Mouse (Mus musculus): ENCODE measurements around the gene Tmem132c. TPM values are rescaled to one million over a fixed set of nuclear protein-coding genes. Genes with fewer than 3 reads are reported as not detected.

Gene Tmem132c
- total RNA-seq, 2 experiments from 2014 or later, result not detected

DNA sequence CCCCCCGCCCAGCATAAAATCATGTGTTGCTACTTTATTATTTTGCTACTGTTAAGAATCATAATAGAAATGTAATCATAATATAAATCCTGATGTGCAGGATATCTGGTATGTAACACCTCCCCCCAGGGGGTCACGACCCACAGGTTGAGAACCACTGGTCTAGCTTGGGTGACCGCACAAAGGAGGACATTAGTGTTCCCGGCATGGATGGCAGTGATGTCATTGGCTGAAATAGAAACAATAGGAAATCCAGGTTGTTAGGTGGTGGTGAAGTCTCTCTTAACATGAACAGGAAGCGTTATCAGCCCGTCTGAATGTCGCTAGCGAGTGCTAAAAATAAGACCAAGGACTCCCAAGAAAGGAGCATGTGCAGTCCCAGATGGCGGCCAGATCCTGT lies 155.3 kb downstream of the Tmem132c start:
- no peak for ATAC-seq (replicated peaks; ENCODE audit: poor library complexity, severe bottlenecking)

DNA sequence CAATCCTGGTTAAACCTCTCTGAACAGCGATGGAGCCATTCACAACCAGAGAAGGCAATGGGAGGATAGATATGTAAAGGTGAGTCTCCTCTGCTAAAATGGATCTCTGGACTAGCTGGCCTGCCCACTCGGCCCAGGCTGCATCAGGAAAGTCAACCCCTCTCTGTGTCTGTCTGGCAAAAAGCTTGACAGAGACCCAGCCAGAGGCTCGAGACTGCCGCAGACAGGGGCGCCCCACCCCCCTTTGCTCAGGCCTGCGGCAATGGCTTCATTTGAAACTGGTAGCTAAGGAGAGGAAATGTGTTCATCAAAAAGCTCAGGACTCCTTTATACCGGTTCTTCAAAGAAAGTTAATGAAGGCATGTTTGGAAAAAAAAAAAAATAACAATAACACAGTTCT lies 156.4 kb downstream of the Tmem132c start:
- no peak for ATAC-seq (replicated peaks; ENCODE audit: poor library complexity, severe bottlenecking)

DNA sequence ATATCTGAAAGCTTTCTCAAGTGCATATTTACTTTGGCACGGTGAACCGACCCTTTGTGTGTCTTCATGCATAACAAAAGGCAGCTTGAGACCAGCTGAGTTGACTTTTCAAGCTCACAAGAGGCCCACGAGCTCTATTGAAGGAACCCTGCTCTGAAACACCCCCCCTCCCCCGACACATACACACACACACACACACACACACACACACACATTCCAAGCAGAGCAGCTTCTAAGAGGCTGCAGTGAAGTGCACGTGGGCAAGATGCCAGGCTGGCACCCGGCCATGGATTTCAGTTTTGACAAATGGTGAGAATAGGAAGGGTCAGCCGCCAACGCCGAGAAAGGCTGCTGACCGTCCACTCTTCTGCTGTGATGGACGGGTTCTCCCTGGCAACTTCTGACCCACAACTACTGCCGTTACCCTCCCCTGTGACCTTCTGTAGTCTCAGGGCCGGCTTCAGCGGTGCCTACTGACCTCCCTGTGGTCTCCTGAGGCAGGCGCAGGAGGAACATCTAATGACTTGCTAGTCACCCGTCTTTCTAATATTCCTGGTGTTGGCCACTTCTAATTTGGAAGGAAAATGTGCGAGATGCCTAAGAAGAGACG lies 163.9 kb downstream of the Tmem132c start:
- no peak for ATAC-seq (replicated peaks; ENCODE audit: poor library complexity, severe bottlenecking)

DNA sequence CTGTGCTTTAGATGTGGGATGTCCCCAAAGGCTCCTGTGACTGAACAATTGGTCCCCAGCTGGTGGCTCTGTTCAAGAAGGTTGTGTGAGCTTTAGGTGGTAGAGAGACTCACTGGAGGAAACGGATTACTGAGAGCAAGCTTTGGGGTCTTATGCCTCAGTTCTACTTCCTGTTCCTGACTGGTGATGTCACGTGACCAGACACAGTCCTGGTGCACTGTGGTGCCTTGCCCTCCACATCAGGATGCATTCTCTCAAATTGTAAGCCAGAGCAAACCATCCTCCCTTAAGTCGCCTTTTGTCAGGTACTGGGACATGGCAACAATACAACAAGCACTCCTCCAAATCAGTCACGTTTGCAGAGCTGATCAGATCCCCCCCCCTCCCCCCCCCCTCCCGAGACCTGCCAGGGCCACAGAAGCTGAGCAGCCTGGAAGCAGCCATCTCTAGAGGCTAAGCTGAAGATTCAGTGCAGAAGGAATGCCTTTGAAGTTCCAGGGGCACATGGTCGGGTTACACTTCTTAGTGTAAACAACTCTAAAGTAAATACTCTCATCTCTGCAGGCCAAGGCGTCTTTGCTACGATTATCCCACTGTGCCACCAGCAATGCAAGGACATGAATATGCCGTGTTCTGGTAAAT lies 164.5 kb downstream of the Tmem132c start:
- no peak for ATAC-seq (replicated peaks; ENCODE audit: poor library complexity, severe bottlenecking)

DNA sequence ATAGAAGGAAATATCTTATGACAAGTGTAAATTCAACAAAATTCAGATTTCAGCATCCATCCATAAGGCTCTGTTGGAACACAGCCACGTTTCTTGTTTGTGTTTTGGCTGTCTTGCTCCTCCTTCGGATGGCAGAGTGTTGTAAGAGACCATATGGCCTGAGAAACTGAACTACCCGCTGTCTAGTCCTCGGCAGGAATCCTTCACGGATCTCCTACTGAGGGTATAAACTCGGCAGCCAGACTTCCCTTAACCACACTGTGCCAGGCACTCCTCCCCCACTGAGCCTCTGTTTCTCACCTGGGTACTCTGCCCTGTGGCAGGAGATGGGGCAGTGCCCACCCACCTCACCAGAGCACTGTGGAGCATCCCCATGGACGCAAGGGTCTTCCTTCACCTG lies 174.9 kb downstream of the Tmem132c start:
- ATAC-seq (replicated peaks; ENCODE audit: poor library complexity, severe bottlenecking), result no peak

DNA sequence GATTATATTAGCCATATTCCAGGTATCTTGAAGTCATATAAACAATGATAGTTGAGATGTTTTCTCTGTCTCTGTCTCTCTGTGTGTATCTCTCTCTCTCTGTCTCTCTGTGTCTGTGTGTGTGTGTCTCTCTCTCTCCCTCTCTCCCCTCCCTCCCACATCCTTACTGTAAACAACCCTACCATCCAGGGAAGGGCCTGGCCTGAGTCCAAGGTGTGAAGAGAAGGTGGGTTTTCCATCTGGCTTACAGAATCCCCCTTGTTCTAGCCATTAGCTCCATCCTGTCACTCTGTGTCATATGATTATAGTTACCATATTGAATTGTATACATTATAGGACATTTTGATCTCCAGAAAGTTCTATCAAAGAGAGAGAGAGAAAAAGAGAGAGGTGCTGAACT lies 182.3 kb downstream of the Tmem132c start:
- no peak for ATAC-seq (replicated peaks; ENCODE audit: poor library complexity, severe bottlenecking)

DNA sequence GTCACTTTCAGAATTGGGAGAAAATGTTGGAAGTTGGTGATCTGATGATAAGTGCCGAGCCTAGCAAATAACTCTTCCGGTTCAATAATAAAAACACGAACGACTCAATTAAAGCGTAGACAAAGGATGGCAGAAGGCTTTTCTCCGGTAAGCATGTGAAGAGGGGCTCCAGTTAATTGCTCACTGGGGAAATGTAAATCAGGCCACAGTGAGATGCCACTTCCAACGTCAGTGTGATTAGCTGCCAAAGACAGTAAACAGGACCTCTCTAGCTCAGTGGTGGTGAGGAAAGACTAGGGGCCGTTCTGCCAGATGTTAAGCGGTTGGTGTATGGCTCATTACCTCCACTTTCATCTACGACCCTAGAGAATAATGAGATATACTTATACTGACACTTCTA lies 187.5 kb downstream of the Tmem132c start:
- no peak for ATAC-seq (replicated peaks; ENCODE audit: poor library complexity, severe bottlenecking)

DNA sequence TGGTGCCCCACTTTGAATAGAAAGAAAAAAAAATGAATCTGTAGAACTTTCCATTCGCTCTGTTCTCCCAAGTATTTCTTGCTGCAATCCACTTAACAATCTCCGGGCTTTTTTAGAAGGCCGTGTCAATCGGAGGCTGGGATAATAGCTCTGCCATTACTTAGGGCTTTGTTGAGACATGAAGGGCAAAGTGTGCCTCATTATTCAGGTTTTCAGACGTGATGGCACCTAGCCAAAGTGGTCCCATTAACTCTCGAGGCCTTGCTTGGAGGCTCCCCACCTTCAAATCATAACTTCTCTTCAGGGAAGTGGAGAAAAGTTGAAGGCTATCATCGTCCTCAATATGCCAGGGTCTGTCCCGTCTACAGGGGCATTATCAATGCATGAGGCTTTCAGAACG lies 190.0 kb downstream of the Tmem132c start:
- ATAC-seq (replicated peaks; ENCODE audit: poor library complexity, severe bottlenecking), result no peak

GRCm38 (mm10) chr5:127436836-127437235 lies 195.2 kb downstream of the Tmem132c start:
- no peak for ATAC-seq (replicated peaks; ENCODE audit: poor library complexity, severe bottlenecking)

DNA sequence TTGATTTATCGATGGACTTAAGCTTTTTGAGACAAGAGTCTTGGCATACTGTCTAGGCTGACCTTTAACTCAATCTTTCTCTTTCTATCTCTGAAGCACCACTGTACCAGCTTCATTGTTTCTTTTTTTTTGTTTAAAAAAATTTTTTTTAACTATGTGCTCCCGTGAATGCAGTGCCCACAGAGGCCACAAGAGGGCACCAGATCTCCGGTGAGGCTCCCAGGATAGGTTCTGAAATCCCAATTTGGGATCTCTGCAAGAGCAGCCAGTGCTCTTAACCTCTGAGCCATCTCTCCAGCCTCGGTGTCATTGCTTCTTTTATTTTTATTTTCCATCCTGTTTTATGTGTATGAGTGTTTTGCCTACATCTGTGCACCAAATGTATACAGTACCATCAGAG lies 197.0 kb downstream of the Tmem132c start:
- ATAC-seq (replicated peaks; ENCODE audit: poor library complexity, severe bottlenecking), result no peak

- no peak for ATAC-seq (replicated peaks; ENCODE audit: poor library complexity, severe bottlenecking)
Measured at GRCm38 (mm10) chr5:127441963-127442362, 200.4 kb downstream of the Tmem132c start.

GRCm38 (mm10) chr5:127453580-127453979 lies 212.0 kb downstream of the Tmem132c start:
- peak; percentile 69 for ATAC-seq (replicated peaks; ENCODE audit: poor library complexity, severe bottlenecking)

- no peak for ATAC-seq (replicated peaks; ENCODE audit: poor library complexity, severe bottlenecking)
Measured at GRCm38 (mm10) chr5:127454068-127454467, 212.5 kb downstream of the Tmem132c start.

DNA sequence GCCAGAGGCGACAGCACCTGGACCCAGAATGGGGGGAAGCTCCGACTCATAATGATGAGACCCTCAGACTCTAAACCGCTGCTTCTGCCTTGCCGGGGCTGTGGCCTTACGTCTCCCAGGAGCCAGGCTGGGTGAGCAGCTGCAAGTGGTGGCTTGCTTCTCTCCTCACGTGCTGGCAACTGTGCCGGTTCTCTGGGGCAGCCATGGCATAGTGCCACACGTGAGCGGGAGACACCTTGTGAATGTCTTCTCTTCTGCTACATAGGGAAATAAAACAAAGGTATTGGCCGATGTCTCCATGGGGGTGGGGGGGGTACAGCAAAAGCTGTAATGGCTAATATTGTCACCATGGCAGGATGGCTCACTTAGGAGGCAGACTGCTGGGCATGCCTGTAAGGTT lies 214.5 kb downstream of the Tmem132c start:
- no peak for ATAC-seq (replicated peaks; ENCODE audit: poor library complexity, severe bottlenecking)

GRCm38 (mm10) chr5:127468151-127468550 lies 226.5 kb downstream of the Tmem132c start:
- ATAC-seq (replicated peaks; ENCODE audit: poor library complexity, severe bottlenecking), result no peak

DNA sequence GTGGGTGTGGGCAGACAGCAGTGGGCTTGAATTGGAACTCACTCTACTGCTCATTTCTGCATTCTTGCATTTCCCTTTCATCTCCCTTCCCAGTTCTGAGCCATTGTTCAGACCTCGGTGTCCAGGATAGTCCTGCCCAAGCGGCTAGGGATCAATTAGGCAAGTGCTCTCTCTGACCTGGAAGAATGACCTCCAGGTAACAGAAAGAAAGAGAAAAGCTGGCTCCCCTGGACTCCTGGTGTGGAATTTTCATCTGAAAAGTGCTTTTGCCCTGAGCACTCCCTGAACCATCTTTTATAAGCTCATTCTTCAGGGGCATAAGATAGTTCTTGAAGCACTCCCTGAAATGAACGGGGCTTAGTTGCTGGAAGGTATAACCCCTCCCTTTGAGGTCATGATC lies 228.7 kb downstream of the Tmem132c start:
- ATAC-seq (replicated peaks; ENCODE audit: poor library complexity, severe bottlenecking), result no peak

DNA sequence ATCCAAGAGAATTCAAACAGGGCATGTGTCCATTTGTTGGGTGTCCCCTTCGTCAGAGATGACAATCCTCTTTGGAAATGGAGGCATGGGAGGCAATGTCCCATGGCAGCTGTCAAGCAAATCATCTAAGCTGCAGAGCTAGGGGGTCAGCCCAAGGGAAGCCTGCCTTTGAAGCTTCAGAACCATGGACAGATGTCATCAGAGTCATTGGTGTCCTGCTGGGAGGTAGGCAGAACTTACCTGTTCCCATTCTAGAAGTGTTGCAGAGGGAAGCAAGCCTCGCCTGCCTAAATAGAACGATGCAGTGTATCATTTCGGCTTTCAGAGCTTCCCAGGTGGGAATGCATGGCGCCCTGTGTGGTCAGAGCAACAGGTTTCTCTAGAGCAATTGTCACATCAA lies 230.3 kb downstream of the Tmem132c start:
- ATAC-seq (replicated peaks; ENCODE audit: poor library complexity, severe bottlenecking), result no peak

DNA sequence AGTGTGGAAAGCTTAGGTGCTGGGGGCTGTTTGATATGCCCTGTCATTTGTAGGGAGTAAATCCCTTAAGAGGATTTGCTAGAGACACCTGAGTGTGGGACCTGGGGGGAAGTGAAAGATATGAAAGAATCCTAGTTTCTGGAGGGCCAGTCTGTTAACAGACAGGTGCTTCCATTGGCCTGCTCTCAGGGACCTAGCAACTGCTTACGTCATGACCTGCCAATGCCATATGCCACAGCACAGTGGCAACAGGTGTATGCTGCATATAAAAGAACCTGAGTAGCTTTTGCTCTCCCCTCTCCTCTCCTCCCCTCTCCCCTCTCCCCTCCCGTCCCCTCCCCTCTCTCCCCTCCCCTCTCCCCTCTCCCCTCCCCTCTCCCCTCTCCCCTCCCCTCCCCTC lies 232.1 kb downstream of the Tmem132c start:
- no peak for ATAC-seq (replicated peaks; ENCODE audit: poor library complexity, severe bottlenecking)

- ATAC-seq (replicated peaks; ENCODE audit: poor library complexity, severe bottlenecking), result no peak
Measured at GRCm38 (mm10) chr5:127474856-127475255, 233.2 kb downstream of the Tmem132c start.

- ATAC-seq (replicated peaks; ENCODE audit: poor library complexity, severe bottlenecking), result no peak
Measured at GRCm38 (mm10) chr5:127477790-127478189, 236.2 kb downstream of the Tmem132c start.

GRCm38 (mm10) chr5:127478322-127478721 lies 236.7 kb downstream of the Tmem132c start:
- no peak for ATAC-seq (replicated peaks; ENCODE audit: poor library complexity, severe bottlenecking)

DNA sequence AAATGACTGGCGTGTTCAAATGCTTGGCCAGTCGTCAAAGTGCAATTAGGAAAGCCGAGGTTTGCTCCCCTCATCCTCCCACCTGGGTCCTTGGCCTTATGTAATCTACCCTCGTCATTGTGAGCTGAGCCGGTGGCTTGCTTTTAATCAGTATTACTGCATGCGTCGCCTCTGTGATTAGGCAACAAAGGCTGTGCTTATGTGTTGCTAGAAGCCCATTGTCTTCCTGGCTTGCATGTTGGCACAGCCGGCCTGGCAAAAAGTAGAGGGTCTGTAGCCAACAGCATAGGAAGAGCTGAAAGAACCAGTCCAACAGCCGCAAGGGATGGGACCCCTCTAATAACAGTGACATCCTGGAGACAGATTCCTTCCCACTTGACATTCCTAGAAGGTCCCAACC lies 239.3 kb downstream of the Tmem132c start:
- ATAC-seq (replicated peaks; ENCODE audit: poor library complexity, severe bottlenecking), result no peak

All from granulocyte monocyte progenitor cell, adult 5-6 weeks (primary cell).